Mouse (Mus musculus): ENCODE measurements at regions not wholly inside any gene's neighbourhood (a gene's known extent, or its start where the extent isn't known, plus 50 kb on each side); places are given as distances from the start of the nearest gene placed in this dataset.

GRCm38 (mm10) chr10:9544041-9544786 lies 130.8 kb downstream of the Samd5 start:
- no peak for TF ChIP-seq POLR2A (IDR thresholded peaks at IDR 0.05; ENCODE audit: extremely low read depth, insufficient read depth, low read length)
- no peak for TF ChIP-seq CTCF (IDR thresholded peaks at IDR 0.05; ENCODE audit: low read depth, low read length)
